Mouse (Mus musculus): Measurements from ENCODE around the gene Ptpn20. TPM values are rescaled to one million over a fixed set of nuclear protein-coding genes. Genes with fewer than 3 reads are reported as not detected.

Gene Ptpn20
- 0.62 TPM for polyA plus RNA-seq (2015; fragmentation: Illumina TruSeq; extraction: RNeasy Lipid Tissue Mini Kit (QIAGEN cat#74804); ENCODE audit: low read depth, low replicate concordance)

GRCm38 (mm10) chr14:33588951-33589350, at the start of gene Ptpn20:
TSS of gene Ptpn20 (plus strand) at chr14:33589207.

Other genes with a start within 250 kb of the Ptpn20 start
- gene Mapk8, start 142.0 kb upstream of the Ptpn20 start, polyA plus RNA-seq (2015; fragmentation: Illumina TruSeq; extraction: RNeasy Lipid Tissue Mini Kit (QIAGEN cat#74804); ENCODE audit: low read depth, low replicate concordance): 81.0 TPM
- 1.8 TPM for gene Frmpd2, start 117.5 kb upstream of the Ptpn20 start, polyA plus RNA-seq (2015; fragmentation: Illumina TruSeq; extraction: RNeasy Lipid Tissue Mini Kit (QIAGEN cat#74804); ENCODE audit: low read depth, low replicate concordance)

Measured in brain, adult 10 weeks (tissue).